Mouse (Mus musculus): ENCODE results near the gene Kmt2c. TPM values are rescaled to one million over a fixed set of nuclear protein-coding genes. Genes with fewer than 3 reads are reported as not detected.

Gene Kmt2c
- total RNA-seq, 4 experiments from 2014 or later = 48.3 to 91.2 (median 68.8) TPM

Other genes starting within 250 kb of the Kmt2c start
- under 1 TPM in 2 of 4 experiments, not detected in 2; 0.13 to 0.14 TPM for gene Cct8l1, start 17.3 kb upstream of the Kmt2c start, total RNA-seq (2022)
- 1 to 10 TPM; 4.6 to 7.7 (median 5.9) TPM for gene Xrcc2, start 207.0 kb upstream of the Kmt2c start, total RNA-seq (2022)